Comparison of ENCODE assay signal across 25 mouse cellular contexts in the genomic region with DNA sequence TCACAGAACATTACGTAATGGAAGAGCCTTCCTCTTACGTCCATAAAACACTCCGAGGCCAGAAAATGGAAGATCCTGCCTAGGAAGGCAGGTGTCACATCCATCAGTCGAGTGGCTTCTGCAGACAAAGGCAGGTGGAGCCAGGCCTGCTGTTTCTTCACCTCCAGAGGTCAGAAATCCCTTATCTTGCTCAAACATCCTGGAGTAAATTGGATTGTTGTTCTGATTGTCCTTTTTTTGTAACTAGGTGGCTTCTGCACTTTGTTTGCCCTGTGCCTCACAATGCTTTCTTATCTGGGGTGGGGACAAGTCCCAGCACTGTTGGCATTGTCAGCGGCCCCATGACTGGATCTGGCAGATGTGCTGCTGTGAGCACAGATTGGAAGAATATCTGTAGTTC.
DNase-seq lines count a peak whose midpoint lies in the region; ATAC-seq lines count a peak whose summit lies in the region.
"Had no signal": no experiment of that assay in that cellular context is flagged by ENCODE, and none has a peak within 500 bp of the region (broad histone marks: within the 10 kb centered on the region; RNA-seq: fewer than 3 reads in every experiment).

No protein-coding gene starts in this region.

- no peak overlapping the region for H3K4me2 ChIP-seq in kidney, embryonic 16.5 days (replicated peaks; ENCODE audit: low read depth, low read length)
- H3K4me2 ChIP-seq in intestine, embryonic 15.5 days (replicated peaks): no peak overlapping the region
- H3K4me2 ChIP-seq: embryonic facial prominence, embryonic 13.5 days; forebrain, embryonic 12.5 days; forebrain, embryonic 15.5 days; heart, embryonic 13.5 days; hindbrain, embryonic 13.5 days had no signal

- 39% methylated on average over 5 of the region's 5 CpGs for WGBS in kidney, embryonic 16.5 days
- 36% methylated on average over 5 of the region's 5 CpGs for WGBS in intestine, embryonic 15.5 days

- peaks cover 3% of the 10 kb centered on the region; the same call in 1 of the 2 replicates for H3K9me3 ChIP-seq in kidney, embryonic 16.5 days (ENCODE audit: low read length)
- H3K9me3 ChIP-seq in intestine, embryonic 15.5 days: no peaks in the 10 kb centered on the region
- H3K9me3 ChIP-seq: embryonic facial prominence, embryonic 13.5 days; forebrain, embryonic 15.5 days had no signal

- H3K4me1 ChIP-seq in kidney, embryonic 16.5 days (ENCODE audit: insufficient read depth, low read length): no peaks in the 10 kb centered on the region
- H3K4me1 ChIP-seq in intestine, embryonic 15.5 days (replicated peaks): no peaks in the 10 kb centered on the region
- H3K4me1 ChIP-seq: embryonic facial prominence, embryonic 10.5 days; embryonic facial prominence, embryonic 13.5 days; forebrain, embryonic 12.5 days; forebrain, embryonic 15.5 days; heart, embryonic 10.5 days; heart, embryonic 13.5 days; hindbrain, embryonic 13.5 days had no signal

- no peaks in the 10 kb centered on the region for H3K36me3 ChIP-seq in kidney, embryonic 16.5 days (ENCODE audit: insufficient read depth, low read length)
- no peaks in the 10 kb centered on the region for H3K36me3 ChIP-seq in intestine, embryonic 15.5 days
- H3K36me3 ChIP-seq: embryonic facial prominence, embryonic 10.5 days; embryonic facial prominence, embryonic 13.5 days; forebrain, embryonic 12.5 days; forebrain, embryonic 15.5 days; heart, embryonic 10.5 days; heart, embryonic 13.5 days; hindbrain, embryonic 13.5 days had no signal

- ATAC-seq in kidney, embryonic 16.5 days (ENCODE audit: low FRiP score, low TSS enrichment): no peak
- ATAC-seq in intestine, embryonic 15.5 days: no peak
- ATAC-seq: CD4-positive, CD25-positive, alpha-beta regulatory T cell, adult 4 months; forebrain, embryonic 15.5 days; hindbrain, embryonic 16.5 days had no signal

- H3K9ac ChIP-seq in kidney, embryonic 16.5 days (replicated peaks; ENCODE audit: low read length): no peak overlapping the region
- no peak overlapping the region for H3K9ac ChIP-seq in intestine, embryonic 15.5 days
- H3K9ac ChIP-seq: embryonic facial prominence, embryonic 13.5 days; forebrain, embryonic 12.5 days; forebrain, embryonic 15.5 days; heart, embryonic 13.5 days; hindbrain, embryonic 13.5 days had no signal

- H3K27me3 ChIP-seq in kidney, embryonic 16.5 days (ENCODE audit: insufficient read depth, low read length): no peaks in the 10 kb centered on the region
- no peaks in the 10 kb centered on the region for H3K27me3 ChIP-seq in intestine, embryonic 15.5 days (replicated peaks)
- H3K27me3 ChIP-seq: embryonic facial prominence, embryonic 13.5 days; forebrain, embryonic 12.5 days; forebrain, embryonic 15.5 days; heart, embryonic 13.5 days; hindbrain, embryonic 13.5 days had no signal

- no peak overlapping the region for H3K4me3 ChIP-seq in kidney, embryonic 16.5 days (ENCODE audit: low read length)
- H3K4me3 ChIP-seq in intestine, embryonic 15.5 days (replicated peaks): no peak overlapping the region
- H3K4me3 ChIP-seq: embryonic facial prominence, embryonic 10.5 days; embryonic facial prominence, embryonic 13.5 days; erythroblast, embryonic 14.5 days; forebrain, embryonic 12.5 days; forebrain, embryonic 15.5 days; heart, adult 2 months; heart, embryonic 10.5 days; heart, embryonic 13.5 days; hindbrain, embryonic 13.5 days had no signal

- peak; percentile 5 for DNase-seq in kidney, adult 18-20 months
- peak; percentile 52 for DNase-seq in kidney, adult 9 months
- DNase-seq in kidney, postnatal 10 days: peak; percentile 21
- peak; percentile 23 to 45 for DNase-seq in kidney, postnatal 36 days
- no peak for DNase-seq in thymus, postnatal 14 days
- DNase-seq: adrenal gland, postnatal 10 days; cerebellum, adult 11-12 months; cerebellum, adult 8-10 months; cerebellum, postnatal 10 days; cerebellum, postnatal 36 days; embryo, embryonic 11 days; gastrocnemius, postnatal 25 days; heart, adult 2 months had no signal

- H3K27ac ChIP-seq in kidney, embryonic 16.5 days (ENCODE audit: low read length): no peak overlapping the region
- H3K27ac ChIP-seq in intestine, embryonic 15.5 days: no peak overlapping the region
- H3K27ac ChIP-seq: embryonic facial prominence, embryonic 10.5 days; embryonic facial prominence, embryonic 13.5 days; forebrain, embryonic 12.5 days; forebrain, embryonic 15.5 days; heart, adult 2 months; heart, embryonic 10.5 days; heart, embryonic 13.5 days; hindbrain, embryonic 13.5 days had no signal
